Mouse (Mus musculus) E14TG2a.4 (cell line): ENCODE data around the gene Cdh20.

Experiments used
- CTCF ChIP-seq: conservative IDR thresholded peaks from 2 replicates; pipeline ENCODE4 v1.5.1; 2014; ENCODE audit warnings: low read length
- NANOG ChIP-seq: IDR thresholded peaks from 2 replicates; pipeline ENCODE4 v1.6.1; 2014; ENCODE audit warnings: borderline replicate concordance, low read length, mixed read lengths

- no peak for TF ChIP-seq CTCF
- no peak for TF ChIP-seq NANOG
Observed at GRCm38 (mm10) chr1:104838206-104838915, 70.0 kb downstream of the Cdh20 start.
